Mouse (Mus musculus) brain, embryonic 18.5 days (tissue): ENCODE results near the gene Pecr.
"Not testable (repeated sequence)": the region's sequence is repeated elsewhere in the genome, so short reads cannot be mapped to it uniquely, and the experiment has no call there.

ENCODE experiments used
- DNase-seq: peaks from one replicate; pipeline ENCODE4 v3.0.0-alpha.2; 2012; ENCODE audit warnings: low read depth, low spot score

The Pecr gene

DNA sequence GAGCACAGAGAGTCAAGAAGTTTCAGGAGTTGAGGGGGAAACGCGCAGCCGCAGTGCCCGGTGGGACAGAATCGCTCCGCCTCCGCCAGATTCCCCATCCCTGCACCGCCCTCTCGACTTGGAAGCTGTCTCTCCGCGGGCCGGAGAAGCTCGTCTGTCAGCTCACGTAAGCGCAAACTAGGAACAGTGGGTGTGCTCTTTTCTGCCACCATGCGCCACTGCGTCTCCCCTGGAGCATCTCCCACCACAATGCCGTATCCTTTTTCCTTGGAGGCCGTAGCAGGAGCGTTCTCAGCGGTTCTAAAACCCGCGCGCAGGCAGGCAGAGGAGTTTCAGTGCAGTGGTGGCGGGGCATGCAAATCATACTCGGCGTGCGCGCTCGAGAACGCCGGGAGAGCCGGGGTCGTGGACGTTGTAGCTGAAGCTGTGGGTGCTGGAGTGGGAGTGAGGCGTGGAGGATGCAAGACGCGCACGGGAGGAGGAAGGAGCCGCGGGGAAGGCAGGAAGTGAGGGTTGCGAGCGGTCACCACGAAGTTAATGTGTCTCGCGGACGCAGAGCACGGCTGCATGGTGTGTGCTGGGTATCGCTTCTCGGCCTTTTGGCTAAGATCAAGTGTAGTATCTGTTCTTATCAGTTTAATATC lies 47.6 kb downstream of the Pecr start:
- peak; percentile 66 for DNase-seq

DNA sequence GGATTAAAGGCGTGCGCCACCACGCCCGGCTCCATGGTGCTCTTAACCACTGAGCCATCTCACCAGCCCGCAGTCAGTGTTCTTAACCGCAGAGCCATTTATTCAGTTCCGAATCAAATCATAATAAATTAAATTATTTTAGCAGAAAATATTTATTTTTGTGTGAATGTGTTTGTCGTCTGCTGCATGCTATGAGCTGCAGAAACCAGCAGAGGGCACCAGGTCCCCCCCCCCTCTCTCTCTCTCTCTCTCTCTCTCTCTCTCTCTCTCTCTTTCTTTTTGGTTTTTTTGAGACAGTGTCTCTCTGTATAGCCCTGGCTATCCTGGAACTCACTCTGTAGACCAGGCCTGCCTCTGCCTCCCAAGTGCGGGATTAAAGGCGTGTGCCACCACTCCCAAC lies 51.5 kb downstream of the Pecr start:
- DNase-seq = not testable (repeated sequence)

DNA sequence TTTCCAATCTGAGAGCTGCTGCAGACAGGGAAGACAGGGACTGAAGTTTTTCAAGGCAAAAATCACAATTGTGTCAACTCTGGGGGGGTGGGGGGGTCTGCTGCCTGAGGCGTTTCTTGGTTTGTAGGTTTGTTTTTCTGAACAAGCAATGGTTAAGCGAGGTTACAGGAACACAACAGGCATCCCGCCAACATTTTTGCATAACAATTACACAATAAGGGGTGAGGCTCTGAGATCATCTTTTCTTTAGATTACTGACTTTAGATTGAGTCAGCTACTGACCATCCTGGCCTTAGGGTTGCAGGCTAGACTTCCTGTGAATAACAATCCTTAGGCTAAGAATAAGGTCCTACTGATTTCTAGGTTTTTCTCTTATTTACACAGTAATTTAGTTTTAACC lies 55.1 kb downstream of the Pecr start:
- no peak for DNase-seq

DNA sequence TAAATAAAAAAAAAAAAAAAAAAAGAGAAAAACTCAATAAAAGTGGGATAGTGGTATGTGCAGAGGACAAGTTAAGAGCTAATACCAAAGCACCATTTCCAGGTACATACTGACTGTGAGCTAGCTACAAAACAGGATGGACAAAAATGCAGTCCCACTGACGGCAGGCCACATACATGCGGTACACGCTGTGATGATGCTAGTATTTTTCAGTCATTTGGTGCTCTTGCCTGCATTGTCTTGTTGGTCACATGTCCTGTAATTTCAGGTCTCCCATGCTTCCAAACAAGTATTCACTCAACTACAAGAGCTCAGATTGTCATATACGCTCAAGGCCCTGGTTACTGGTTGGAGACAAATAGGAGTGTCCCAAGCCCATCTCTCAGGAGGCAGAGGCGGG lies 56.6 kb downstream of the Pecr start:
- no peak for DNase-seq

DNA sequence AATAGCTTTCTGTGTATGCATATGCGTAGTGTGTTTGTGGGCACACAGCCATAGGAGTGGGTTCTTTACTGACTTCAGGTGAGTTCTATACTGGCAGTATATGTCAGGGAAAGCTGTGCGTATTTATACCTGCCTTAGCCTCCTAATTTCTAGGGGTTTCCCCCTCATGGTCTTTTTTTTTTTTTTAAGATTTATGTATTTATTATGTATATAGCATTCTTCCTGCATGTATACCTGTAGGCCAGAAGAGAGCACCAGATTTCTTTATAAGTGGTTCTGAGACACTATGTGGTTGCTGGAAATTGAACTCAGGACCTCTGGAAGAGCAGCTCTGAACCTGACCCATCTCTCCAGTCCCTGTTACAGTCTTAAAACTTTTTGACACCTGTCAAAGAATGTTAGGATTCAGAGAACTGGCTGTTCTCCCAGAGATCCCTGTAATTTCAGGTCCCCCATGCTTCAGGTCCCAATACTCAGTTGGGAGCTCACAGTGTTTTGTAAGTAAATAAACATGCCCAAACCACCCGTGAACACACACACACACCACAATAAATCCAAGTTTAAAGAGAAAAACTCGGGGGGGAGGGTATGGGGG lies 57.1 kb downstream of the Pecr start:
- DNase-seq = no peak

DNA sequence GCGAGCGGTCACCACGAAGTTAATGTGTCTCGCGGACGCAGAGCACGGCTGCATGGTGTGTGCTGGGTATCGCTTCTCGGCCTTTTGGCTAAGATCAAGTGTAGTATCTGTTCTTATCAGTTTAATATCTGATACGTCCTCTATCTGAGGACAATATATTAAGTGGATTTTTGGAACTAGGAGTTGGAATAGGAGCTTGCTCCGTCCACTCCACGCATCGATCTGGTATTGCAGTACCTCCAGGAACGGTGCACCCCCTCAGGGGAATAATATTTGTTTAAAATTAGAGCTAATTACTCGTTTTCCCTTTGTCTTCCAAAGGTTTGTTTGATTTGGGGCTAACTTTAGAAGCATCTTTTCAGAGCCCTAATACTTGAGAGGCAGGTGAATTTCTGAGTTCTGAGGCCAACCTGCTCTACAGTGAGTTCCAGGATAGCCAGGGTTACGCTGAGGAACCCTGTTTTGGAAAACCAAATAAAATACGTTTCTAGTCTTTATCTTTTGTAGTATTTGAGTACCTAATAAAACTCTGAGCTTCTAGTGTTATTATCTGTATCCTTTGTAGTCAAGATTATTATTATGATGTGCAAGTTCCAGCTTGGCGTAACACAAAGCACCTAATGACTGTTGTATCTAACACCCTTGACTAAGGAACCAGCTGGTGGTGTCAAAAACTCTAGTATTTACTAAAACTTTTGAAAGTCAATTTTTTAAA lies 57.8 kb downstream of the Pecr start:
- peak; percentile 72 for DNase-seq

DNA sequence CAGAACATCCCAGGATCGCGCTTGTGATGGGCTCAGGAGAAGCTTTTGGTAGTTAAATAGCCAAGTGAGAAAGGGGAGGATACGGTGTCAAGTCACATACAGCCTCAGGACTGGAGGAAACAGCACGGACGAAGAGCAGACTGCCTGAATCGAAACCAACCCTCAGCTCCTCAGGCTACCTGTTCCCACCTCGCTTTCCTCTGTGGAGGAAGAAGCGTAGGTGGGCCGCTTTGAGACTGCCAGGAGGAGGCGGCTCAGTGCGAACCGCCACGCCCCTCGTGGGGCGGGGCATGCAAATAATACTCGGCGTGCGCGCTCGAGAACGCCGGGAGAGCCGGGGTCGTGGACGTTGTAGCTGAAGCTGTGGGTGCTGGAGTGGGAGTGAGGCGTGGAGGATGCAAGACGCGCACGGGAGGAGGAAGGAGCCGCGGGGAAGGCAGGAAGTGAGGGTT lies 58.4 kb downstream of the Pecr start:
- DNase-seq = peak; percentile 64

DNA sequence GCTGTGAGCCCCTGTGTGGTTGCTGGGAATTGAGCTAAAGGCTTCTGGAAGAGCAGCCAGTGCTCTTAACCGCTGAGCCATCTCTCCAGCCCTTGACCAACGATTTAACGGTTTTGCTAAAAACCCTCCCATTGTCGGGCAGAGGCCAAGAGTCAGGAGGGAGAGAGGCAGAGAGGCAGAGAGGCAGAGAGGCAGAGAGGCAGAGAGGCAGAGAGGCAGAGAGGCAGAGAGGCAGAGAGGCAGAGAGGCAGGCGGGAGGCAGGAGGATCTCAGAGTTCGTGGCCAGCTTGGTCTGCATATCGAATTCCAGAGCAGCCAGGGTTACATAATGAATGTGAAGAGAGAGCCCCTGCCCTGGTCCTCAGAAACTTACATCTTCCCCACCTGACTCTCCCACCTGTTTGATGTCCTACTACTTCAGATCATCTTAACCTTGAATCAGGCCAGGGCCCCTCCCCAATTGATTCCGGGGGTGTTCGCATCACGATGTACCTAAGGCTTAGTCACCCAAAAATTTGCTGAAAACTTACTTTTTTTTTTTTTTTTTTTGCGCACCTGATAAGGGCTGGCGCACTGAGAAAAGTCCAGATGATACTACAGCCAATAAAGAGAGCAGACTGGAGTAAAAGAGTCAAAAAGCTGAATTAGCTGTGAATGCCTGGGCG lies 58.9 kb downstream of the Pecr start:
- no peak for DNase-seq

DNA sequence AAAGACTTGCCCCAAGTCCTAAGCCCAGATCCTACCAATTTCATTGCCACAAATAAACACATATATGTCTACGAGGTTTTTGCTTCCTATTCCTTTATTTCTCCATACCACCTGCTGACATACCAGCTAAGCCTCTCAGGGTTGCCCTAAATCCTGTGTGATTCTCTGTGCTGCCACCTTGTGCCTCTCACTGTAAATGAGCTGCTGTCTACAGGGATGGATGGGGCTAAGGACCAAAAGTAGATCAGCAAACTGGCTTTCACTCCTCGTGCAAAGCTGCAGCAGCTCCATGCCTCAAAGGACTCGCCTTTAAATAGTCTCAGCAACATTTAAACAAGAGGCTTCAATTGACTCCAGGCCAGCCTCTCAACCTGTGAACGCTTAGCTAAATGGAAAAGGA lies 64.1 kb downstream of the Pecr start:
- DNase-seq = no peak

DNA sequence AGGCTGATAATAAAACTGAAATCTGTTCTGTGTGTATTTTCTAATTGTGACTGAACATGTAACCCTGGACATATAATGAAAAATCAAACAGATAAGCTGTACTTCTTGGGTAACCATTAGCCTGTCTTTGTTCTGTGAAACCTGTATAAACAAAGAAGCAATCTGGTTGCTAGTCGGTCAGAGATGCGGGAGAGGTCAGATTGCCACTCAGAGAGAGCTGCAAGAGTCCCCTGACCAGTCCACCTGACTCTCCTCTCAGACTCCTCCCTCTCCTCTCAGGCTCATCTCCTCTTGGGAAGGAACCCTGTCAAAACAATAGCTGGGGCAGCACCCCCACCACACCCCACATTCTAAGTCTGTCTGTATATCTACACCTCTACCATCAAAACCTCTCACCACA lies 65.0 kb downstream of the Pecr start:
- DNase-seq = no peak

DNA sequence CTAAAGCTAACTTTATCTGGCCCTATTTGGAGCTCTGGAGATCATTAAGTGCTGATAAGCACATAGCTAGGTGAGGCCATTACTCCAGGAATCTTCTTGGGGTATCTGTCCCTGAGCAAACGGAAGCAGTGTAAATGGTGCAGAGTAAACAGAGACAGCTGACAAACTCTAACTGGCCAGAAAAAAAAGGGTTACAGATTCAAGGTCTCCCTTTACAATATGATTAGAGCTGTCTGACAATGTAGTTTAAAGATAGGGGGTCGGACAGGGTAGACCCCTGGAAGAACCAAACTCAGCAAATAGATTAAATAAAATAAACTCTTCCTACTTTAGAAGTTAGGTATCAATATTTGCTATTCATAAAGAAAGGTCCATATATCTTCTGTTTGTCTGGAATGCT lies 65.5 kb downstream of the Pecr start:
- DNase-seq = no peak

DNA sequence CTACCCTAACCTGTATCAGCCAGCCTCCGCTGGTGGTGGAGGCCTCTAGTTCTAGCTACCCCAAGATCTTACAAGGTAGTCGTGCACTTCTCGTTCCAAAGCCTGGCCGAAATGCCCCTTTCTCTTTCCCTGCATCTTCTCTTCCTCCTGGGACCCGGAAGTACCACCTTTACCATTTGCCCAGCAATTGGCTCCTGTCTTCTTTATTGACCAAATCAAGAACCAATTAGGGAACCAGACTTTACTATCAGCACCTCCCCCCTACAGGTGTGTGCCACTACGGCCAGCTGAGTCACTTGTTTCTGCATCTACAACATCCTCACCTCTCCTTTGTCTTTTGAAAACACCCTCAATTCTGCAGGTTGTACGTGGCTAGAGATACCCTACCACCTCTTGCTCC lies 67.4 kb downstream of the Pecr start:
- no peak for DNase-seq

DNA sequence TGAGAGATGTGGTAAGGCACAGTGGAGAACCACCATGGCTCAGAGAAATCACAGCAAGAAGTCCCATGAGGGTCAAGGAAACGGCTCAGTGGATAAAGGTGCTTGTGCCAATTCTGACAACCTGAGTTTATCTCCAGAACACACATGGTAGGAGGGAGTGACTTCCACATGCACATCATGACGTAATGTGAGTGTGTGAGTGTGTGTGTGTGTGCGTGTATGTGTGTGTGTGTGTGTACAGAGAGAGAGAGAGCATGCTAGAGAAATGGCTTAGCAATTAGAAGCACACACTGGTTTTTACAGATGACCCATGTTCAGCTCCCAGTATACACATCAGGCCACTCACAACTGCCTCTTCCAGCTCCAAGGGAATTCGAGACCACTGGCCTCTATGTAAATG lies 68.9 kb downstream of the Pecr start:
- DNase-seq = no peak

DNA sequence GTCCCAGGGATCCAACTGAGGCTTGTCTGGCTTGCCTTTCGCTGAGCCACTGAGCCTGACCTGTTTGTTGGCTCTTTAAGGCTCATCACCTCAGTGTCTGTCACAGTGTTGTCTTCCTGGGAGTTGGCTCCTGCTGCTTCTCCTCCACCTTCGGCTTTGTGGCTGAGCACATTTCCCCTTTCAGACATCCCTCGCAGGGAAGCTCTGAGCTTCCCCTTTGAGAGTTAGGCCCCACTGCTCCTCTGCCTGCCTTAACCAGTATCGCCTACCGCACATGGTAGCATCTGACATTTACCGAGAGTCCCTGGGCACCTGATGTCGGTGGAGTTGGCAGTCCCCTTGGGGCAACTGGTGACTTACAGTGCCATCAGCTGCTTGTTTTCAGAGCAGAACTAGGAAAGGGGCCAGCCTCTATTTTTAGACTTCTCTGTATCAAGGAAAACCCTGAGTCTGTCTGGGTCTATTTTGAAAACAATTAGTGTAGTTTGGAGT lies 69.6 kb downstream of the Pecr start:
- no peak for DNase-seq

DNA sequence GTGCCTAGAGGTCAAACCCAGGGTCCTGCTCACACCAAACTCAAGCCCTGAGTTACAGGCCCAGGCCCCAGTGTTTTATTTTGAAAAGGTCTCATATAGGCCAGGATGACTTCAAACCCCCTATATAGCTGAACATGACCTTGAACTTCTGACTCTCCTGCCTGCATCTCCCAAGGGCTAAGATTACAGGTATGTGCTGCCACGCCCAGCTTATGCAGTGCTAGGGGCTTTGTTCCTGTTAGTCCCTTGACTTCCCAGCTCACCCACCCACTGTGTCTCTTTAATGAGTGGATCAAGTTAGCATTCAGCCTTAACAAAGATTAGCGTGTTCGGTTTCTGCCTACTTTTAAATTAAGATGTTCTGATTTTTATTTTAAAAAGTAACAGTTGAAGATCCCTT lies 70.2 kb downstream of the Pecr start:
- DNase-seq = no peak

DNA sequence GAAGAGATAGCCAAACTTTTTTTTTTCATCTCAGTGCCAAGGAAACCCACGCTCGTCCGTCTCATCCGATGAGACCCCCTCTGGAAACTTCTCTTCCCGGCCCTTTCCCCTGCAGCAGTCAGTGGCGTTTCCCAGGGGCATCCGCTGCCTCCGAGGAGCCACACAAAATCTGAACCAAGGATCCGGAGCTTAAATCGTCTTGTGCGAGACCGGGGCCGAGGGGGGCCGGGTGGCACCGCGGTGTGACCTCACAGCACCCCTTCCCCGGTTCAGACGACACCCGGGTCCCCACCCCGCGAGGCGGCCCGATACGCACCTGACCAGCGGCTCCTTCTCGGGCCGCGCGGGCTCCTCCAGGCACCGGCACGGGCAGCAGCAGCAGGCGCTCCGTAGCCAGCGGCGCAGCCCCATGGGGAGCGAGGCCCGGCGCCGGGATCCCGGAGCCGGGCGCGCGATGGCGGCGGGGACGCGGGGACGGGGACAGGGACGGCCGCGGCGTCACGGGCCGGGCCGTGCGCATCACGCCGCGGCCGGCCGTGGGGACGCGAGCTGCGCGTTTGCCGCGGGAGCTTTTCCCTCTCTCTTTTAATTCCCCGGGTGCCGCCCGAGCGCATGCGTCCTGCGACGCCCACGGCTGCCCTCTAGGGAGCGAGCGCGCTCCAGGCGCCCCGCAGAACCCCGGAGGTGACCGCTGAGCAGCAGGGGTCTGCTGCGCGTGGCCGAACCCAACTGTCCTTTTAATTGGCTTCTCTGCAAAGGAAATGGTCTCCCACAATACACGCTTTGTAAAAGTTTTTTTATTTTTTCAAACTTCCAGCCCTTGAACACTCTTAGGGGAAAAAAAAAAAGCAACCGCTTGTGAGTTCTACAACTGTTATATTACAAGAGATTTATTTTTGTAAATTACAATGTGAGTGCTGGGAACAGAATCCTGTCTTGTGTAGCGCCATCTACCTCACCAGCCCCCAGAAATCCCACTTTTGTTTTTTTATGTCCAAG lies 72.1 kb downstream of the Pecr start, which contains the start of gene Mreg:
Gene Mreg, minus strand, starts transcription at position 607 of the 999 bp plus-strand sequence.
- DNase-seq = no peak

DNA sequence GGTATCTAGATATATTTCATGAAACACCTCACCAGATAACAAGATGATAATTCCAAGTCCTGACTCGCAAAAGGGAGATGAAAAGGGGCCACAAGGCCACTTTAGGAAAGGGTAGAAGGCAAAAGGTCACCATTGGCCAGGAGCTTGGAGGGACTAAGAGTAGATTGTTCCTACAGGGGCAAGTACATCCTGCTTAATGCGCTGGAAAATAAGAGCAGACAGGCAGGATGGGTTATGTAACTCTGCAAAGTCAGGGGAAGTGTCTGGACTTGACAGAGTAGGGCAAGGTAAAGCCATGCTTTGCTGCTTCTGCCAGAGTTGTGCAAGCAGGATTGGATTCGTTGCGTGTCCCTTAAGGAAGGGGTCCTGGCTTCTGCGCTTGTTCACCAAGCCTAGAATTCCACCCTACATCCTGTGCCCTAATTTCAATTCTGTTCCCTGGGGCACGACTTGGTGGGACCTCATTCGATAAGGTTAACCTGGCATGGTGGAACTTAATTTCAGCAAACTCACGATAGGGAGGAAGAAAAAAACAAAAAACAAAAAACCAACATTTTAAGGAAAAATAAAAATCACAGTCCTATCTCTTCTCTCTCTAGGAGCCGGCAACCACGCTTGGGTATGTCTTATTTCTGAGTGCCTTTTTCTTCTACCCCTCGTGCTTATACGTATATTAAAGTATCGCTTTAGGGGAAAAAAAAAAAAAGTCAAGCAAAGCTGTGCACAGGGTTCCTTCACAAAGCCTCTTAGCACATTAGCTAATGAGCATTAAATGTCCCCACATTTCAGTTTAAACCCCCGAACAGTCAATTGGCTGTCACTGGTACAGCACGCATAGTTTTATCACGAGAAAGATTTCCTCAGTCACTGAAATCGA lies 73.1 kb downstream of the Pecr start:
- DNase-seq = no peak
